Mouse (Mus musculus) kidney, adult 9 months (tissue): ENCODE results near the gene Kif18b.

Experiments used
- DNase-seq: peaks from one replicate; pipeline ENCODE4 v3.0.0; 2022

Gene Kif18b

GRCm38 (mm10) chr11:102924557-102925350, at the start of gene Kif18b:
Gene Kif18b, minus strand, starts transcription at chr11:102925124.
- DNase-seq, result peak; percentile 95

DNA sequence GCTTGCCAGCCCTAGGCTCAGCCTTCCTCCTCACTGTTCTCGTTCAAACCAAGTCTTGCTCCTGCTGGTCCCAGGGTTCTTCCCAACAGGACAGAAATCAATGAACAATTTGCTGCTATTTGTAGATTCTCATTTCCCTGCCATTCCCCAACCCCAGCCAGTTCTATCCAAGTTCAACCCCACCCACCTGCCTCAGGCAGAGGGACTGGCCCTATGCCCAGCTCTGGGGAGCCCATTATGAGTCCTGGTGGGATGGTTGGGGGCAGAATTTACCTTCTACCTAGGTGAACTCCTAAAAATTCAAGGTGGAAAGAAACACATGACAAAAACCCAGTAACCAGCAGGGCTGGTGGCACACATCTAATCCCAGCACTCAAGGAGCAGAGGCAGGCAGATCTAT, 47.4 kb upstream of the Kif18b start:
- DNase-seq, result peak; percentile 44

DNA sequence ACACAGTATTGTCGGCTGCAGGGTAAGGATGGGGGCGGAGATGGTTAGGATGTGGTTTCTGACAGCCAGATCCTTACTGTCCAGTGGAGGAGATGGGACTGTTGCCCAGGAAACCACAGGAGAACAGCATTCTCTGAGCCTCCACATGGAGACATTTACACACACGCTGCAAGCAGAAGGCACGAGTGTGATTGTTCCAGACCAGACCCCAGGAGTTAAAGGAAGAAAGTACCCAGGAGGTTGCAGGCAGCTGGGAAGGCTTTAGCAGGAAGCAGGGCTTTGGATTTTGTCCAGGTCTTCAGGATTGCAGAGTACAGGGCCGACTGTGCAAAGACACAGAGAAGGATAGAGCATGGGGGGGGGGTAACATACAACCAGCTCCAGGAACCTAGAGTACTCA, 46.7 kb upstream of the Kif18b start:
- no peak for DNase-seq

DNA sequence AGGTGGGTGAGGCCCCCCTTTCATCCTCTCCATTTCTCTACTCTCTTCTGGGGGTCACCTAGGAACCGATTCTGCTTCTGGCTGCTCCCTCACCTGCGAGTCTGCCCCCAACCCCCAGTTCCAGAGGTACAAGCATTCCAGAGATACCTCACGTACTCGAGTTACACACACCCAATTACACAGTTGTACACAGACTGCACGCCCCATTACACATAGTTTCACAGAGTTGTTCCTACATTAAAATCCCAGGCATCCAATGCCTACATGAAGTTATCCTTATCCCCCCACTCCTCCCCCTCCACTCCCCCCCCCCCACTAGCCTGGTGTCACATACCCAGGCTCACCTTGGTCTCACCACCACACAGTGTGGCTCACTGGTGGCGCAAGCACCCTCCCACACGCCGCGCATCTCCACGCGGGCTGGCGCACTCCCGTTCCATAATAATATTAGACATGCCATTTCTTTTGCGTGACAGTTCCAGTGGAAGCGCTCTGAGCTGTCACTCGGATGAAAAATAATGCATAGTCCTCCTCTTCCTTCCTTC, 39.7 kb upstream of the Kif18b start:
- DNase-seq, result peak; percentile 14

DNA sequence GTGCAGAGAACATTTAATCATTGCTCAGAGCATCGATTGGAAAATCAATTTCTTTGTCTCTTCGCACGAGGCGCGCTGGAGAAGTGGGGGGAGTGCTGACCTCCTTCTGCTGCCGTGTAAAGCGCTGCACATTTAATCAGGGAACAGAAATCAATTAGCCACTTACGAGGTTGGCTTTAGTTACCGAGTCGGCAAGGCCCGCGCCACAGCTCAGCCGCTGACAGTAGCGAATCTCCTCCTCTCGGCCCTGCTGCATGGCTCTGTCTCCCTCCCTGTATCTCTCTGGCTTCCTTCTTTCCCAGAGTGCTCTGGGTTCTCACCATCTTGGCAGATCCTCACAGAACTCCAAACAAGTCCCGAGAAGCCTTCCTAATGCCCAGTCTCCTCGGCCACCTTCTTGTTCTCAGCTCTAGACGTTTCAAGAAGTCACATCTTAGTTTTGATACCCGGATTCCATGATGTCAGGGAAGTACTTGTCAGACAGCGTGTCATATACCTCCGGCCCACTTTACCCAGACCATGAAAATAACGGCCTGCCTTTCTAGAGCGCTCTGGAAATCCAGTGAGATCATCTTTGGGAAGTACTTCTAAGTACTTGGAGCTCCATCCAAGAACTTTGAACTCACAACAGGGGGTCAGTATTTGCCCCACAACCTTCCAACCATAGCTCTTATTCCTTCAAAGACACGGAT, 39.1 kb upstream of the Kif18b start:
- DNase-seq, result no peak

GRCm38 (mm10) chr11:102963246-102963854, 38.4 kb upstream of the Kif18b start:
- no peak for DNase-seq

GRCm38 (mm10) chr11:102962861-102963245, 37.9 kb upstream of the Kif18b start:
- DNase-seq, result no peak

- DNase-seq, result no peak
Observed at GRCm38 (mm10) chr11:102961082-102961481, 36.2 kb upstream of the Kif18b start.

DNA sequence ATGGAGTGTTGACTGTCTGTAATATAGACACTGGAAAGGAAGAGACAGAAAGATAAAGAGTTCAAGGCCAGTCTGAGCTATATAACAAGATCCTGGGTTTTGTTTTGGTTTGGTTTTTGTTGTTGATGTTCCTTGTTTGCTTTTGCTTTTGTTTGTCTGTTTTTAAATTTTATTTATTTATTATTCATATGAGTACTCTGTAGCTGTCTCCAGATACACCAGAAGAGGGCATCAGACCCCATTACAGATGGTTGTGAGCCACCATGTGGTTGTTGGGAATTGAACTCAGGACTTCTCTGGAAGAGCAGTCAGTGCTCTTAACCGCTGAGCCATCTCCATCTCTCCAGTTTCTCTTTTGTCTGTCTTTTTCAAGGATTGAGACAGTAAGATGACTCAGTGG, 33.9 kb upstream of the Kif18b start:
- DNase-seq, result no peak

GRCm38 (mm10) chr11:102958431-102958830, 33.5 kb upstream of the Kif18b start:
- no peak for DNase-seq

GRCm38 (mm10) chr11:102957692-102958091, 32.8 kb upstream of the Kif18b start:
- DNase-seq, result no peak

- DNase-seq, result no peak
Observed at GRCm38 (mm10) chr11:102956962-102957614, 32.2 kb upstream of the Kif18b start.

DNA sequence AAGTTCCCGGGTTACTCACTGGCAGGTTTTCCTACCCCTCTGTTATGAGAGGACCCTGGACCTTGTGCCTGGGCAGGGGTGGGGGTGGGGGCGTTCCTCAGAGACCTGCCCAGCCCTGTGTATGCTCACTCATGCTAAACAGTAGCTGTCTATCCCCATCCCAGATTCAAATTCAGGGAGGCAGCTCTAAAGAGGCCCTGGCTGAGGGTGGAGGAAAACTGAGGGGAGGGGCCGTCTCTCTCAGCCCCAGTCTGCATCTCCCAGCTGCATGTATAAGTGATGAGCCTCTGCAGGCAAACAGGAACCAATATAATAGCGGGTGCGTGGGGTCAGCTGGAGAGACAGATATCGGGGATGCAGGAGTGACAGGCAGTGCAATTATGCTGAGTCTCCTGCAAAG, 28.0 kb upstream of the Kif18b start:
- DNase-seq, result no peak

DNA sequence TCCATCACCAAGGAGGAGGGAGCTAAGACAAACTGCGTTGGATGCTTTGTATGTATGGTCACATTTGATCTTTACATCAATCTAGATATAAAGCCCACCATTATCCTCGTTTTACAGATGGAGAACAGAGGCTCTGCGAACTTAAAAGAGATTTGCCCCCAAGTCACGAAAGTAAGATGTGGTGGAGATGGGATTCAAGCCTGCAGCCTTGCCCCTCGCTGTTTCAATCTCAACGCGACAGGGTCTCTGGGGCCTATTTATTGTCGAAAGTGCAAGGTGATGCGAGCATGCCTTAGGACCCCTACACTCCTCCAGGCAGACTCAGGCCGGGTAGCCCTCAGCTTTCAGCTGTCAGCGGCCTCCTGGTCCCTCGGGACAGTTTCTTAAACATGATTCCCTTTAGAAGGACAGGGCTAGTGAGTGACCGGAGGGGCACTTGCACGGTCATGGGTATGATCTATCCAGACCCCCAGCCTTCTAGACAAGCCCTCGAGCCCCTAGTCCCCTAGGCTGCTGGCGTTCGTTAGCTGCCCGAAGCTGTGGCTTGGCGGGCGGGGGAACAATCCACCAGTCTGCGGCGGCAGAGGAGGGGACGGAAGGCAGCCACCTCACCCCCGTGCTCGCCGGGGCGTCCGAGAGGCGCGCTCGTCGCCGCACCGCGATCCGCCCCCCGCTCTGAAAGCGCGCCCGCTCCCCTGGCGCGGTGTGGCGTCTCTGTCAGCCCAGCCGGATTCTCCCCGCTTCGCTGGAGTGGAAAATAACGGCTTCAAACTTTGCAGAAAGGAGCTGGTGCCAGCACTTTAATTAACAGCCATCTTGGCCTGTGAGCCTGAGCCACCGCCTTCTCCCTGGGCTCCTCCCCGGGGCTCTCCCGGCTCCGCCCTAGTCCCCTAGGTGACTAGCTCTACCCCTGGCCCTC, 23.4 kb upstream of the Kif18b start:
- peak; percentile 74 for DNase-seq

- no peak for DNase-seq
Observed at GRCm38 (mm10) chr11:102946992-102947343, 22.0 kb upstream of the Kif18b start.

- peak; percentile 81 for DNase-seq
Observed at GRCm38 (mm10) chr11:102946265-102946991, 21.5 kb upstream of the Kif18b start, which contains the start of gene C1ql1. Gene C1ql1, minus strand, starts transcription at chr11:102946688.

- DNase-seq, result no peak
Observed at GRCm38 (mm10) chr11:102945306-102946264, 20.7 kb upstream of the Kif18b start.

GRCm38 (mm10) chr11:102941236-102941635, 16.3 kb upstream of the Kif18b start:
- no peak for DNase-seq

- peak; percentile 26 for DNase-seq
Observed at GRCm38 (mm10) chr11:102939024-102939675, 14.2 kb upstream of the Kif18b start.
